Comparison of ENCODE assay signal across 23 mouse cellular contexts in the genomic region with DNA sequence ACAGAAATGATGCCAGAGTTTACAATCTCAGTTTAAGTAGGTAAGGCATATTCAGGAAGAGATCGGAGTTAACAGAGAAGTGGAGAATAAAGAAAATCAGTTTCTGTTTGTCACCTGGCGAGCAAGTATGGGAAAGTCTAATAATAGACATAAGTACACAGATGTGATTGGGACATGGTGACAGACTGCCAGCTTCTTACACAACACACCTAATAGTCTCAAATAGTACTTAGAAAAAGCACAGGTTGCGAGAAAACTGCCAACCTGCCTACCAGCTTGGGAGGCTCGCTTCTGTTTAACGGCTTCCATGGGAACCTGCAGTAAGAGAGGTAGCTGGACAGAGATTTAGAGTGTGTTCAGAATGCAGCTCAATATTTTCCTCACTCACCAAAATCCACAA.
DNase-seq lines count a peak whose midpoint lies in the region; ATAC-seq and TF ChIP-seq lines count a peak whose summit lies in the region.
"Had no signal": no experiment of that assay in that cellular context is flagged by ENCODE, and none has a peak within 500 bp of the region (broad histone marks: within the 10 kb centered on the region; RNA-seq: fewer than 3 reads in every experiment).

No protein-coding gene starts in this region.

- H3K9ac ChIP-seq in heart, postnatal 0 days (replicated peaks; ENCODE audit: low read depth, low read length), result no peak overlapping the region
- no peak overlapping the region for H3K9ac ChIP-seq in heart, embryonic 12.5 days
- H3K9ac ChIP-seq: embryonic facial prominence, embryonic 12.5 days; hindbrain, embryonic 15.5 days; limb, embryonic 12.5 days; stomach, embryonic 15.5 days had no signal

- H3K36me3 ChIP-seq in heart, postnatal 0 days (replicated peaks; ENCODE audit: control insufficient read depth, insufficient read depth, low read length), result no peaks in the 10 kb centered on the region
- no peaks in the 10 kb centered on the region for H3K36me3 ChIP-seq in heart, embryonic 12.5 days
- H3K36me3 ChIP-seq: embryonic facial prominence, embryonic 12.5 days; G1E; hindbrain, embryonic 15.5 days; limb, embryonic 12.5 days; midbrain, embryonic 10.5 days; stomach, embryonic 15.5 days had no signal

- TF ChIP-seq CTCF in heart, postnatal 0 days (IDR thresholded peaks at IDR 0.05; ENCODE audit: low read depth), result no peak

- DNase-seq in adrenal gland, postnatal 14 days, result peak; percentile 65
- no peak for DNase-seq in adrenal gland, adult 8-10 months
- DNase-seq in heart, postnatal 0 days (ENCODE audit: low spot score), result peak; percentile 41
- peak; percentile 45 for DNase-seq in brain, adult 2 months (ENCODE audit: low read depth, low spot score)
- DNase-seq in lung, postnatal 14 days, result peak; percentile 56
- no peak for DNase-seq in cerebellum, adult 11 months
- DNase-seq in kidney, postnatal 36 days, result no peak
- DNase-seq: cerebellum, postnatal 10 days; right cerebral cortex, postnatal 25 days; thymus, adult 18-20 months; thymus, postnatal 4 days had no signal

- H3K4me1 ChIP-seq in heart, postnatal 0 days (ENCODE audit: control insufficient read depth, insufficient read depth), result peaks cover 14% of the 10 kb centered on the region; the same call in 1 of the 2 replicates
- peaks cover 57% of the 10 kb centered on the region for H3K4me1 ChIP-seq in heart, embryonic 12.5 days (replicated peaks)
- H3K4me1 ChIP-seq: embryonic facial prominence, embryonic 12.5 days; limb, embryonic 12.5 days; stomach, embryonic 15.5 days had no signal

- no peaks in the 10 kb centered on the region for H3K9me3 ChIP-seq in heart, postnatal 0 days (replicated peaks; ENCODE audit: control insufficient read depth, low read length)
- no peaks in the 10 kb centered on the region for H3K9me3 ChIP-seq in heart, embryonic 12.5 days (replicated peaks)
- H3K9me3 ChIP-seq: embryonic facial prominence, embryonic 12.5 days; hindbrain, embryonic 15.5 days; limb, embryonic 12.5 days; midbrain, embryonic 10.5 days; stomach, embryonic 15.5 days had no signal

- H3K4me2 ChIP-seq in heart, postnatal 0 days (ENCODE audit: low read depth, low read length), result no peak overlapping the region
- no peak overlapping the region for H3K4me2 ChIP-seq in heart, embryonic 12.5 days
- H3K4me2 ChIP-seq: embryonic facial prominence, embryonic 12.5 days; hindbrain, embryonic 15.5 days; limb, embryonic 12.5 days; stomach, embryonic 15.5 days had no signal

- H3K27ac ChIP-seq in heart, postnatal 0 days (ENCODE audit: low read depth), result no peak overlapping the region
- H3K27ac ChIP-seq in heart, embryonic 12.5 days (ENCODE audit: poor library complexity, severe bottlenecking), result no peak overlapping the region
- H3K27ac ChIP-seq: embryonic facial prominence, embryonic 12.5 days; hindbrain, embryonic 15.5 days; limb, embryonic 12.5 days; macrophage; midbrain, embryonic 10.5 days; stomach, embryonic 15.5 days had no signal

- TF ChIP-seq EP300 in heart, postnatal 0 days (IDR thresholded peaks at IDR 0.05; ENCODE audit: low read depth), result no peak

- H3K27me3 ChIP-seq in heart, postnatal 0 days (ENCODE audit: control insufficient read depth, insufficient read depth, low read length), result no peaks in the 10 kb centered on the region
- no peaks in the 10 kb centered on the region for H3K27me3 ChIP-seq in heart, embryonic 12.5 days (replicated peaks)
- H3K27me3 ChIP-seq: embryonic facial prominence, embryonic 12.5 days; hindbrain, embryonic 15.5 days; limb, embryonic 12.5 days; stomach, embryonic 15.5 days had no signal

- ATAC-seq in heart, postnatal 0 days (ENCODE audit: insufficient read depth, low read depth), result no peak
- no peak for ATAC-seq in heart, embryonic 12.5 days (ENCODE audit: insufficient number of reproducible peaks, low FRiP score)
- ATAC-seq: activated CD4-positive, CD25-positive, alpha-beta regulatory T cell, adult 4 months; forebrain, embryonic 14.5 days; intestine, embryonic 16.5 days had no signal

- H3K4me3 ChIP-seq in heart, postnatal 0 days (ENCODE audit: low read depth, low read length), result no peak overlapping the region
- no peak overlapping the region for H3K4me3 ChIP-seq in heart, embryonic 12.5 days
- H3K4me3 ChIP-seq: embryonic facial prominence, embryonic 12.5 days; erythroblast, embryonic 14.5 days; hindbrain, embryonic 15.5 days; limb, embryonic 12.5 days; midbrain, embryonic 10.5 days; stomach, embryonic 15.5 days had no signal

- WGBS in heart, postnatal 0 days, result 53% methylated on average over 5 of the region's 5 CpGs
- WGBS in heart, embryonic 12.5 days, result 58% methylated on average over 5 of the region's 5 CpGs

Comparison
In these comparisons a context has a peak if more than half of its experiments do, and no peak if none do; other contexts are left out.
1. DNase-seq: peak in adrenal gland, postnatal 14 days (single experiment), heart, postnatal 0 days (single experiment), brain, adult 2 months (single experiment) and lung, postnatal 14 days (single experiment); none in adrenal gland, adult 8-10 months (single experiment), cerebellum, adult 11 months (single experiment) and kidney, postnatal 36 days (0 of 2).